Mouse (Mus musculus) E14TG2a.4 (cell line): ENCODE data around the gene Zfp426.

Experiments used
- CTCF ChIP-seq: conservative IDR thresholded peaks from 2 replicates; pipeline ENCODE4 v1.5.1; 2014; ENCODE audit warnings: low read length
- NANOG ChIP-seq: IDR thresholded peaks from 2 replicates; pipeline ENCODE4 v1.6.1; 2014; ENCODE audit warnings: borderline replicate concordance, low read length, mixed read lengths
- POU5F1 ChIP-seq: IDR thresholded peaks from 2 replicates; pipeline ENCODE4 v1.6.1; 2014; ENCODE audit warnings: low read length, borderline replicate concordance

DNA sequence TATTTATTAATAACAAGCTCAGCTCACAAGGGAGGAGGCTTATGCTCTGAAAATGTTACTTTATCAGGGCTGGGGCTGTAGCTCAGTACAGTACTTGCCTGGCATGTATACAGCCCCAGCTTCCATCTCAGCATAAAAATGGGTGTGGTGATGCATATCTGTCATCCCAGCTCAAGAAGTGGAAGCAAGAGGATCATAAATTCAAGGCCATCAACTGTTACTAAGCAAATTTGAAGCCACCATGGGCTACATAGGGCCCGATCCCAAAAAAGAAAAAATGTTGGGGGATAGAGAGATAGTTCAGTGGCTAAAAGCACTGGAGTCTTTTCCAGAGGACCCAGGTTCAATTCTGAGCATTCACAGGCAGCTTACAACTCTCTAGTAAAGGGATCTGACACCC lies 15.9 kb downstream of the Zfp426 start:
- no peak for TF ChIP-seq CTCF
- TF ChIP-seq NANOG: no peak
- no peak for TF ChIP-seq POU5F1
